Mouse (Mus musculus) kidney, adult 11 months (tissue): Measurements from ENCODE around the gene Pigk.
"Not testable (repeated sequence)": the region's sequence is repeated elsewhere in the genome, so short reads cannot be mapped to it uniquely, and the experiment has no call there.

Experiments used
- DNase-seq: peaks from one replicate; pipeline ENCODE4 v3.0.0; 2022

Gene Pigk

DNA sequence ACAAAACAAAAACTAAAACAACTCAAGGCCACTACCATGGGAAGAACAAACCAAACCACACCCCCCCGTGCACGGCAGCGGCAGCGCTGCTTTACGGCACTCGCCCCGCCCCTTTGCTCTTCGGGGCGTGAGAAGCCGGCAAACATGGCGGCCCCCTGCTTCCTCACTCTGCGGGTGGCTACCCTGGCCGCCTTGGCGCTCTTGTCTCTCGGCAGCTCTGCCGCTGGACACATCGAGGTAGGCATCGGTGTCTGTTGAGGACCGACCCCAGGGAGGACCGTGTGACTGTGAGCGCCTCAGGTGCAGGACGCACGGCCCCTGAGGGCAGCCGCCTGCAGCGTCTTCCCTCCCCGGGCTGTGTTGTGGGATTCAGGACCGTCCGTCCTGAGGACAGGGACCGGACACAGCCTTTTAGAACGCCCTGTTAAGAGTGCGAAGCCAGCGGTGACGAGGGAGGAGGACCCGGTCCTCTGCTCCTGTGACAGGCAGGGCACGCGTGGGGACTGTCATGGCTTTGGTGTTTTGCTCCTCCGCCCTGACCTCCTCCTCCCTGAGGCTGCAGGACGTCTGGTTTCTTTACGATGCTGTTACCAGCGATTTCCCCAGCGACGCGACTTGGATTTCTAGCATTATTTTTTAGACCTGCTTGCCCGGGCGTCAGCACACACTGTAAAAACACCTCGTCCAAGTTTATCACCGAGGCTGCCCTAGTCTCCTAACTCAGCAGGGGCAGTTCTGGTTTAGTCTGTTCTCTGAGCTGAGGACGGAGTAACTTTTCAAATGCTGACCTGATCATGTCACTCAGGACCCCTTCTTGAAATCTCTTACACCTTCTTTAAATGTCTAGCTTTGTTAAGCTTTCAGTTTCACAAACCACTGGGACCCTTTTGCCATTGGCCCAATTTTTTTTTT is at the start of gene Pigk:
Gene Pigk, plus strand, starts transcription at position 110 of the 912 bp plus-strand sequence.
- DNase-seq: peak; percentile 88

GRCm38 (mm10) chr3:152666991-152667355 is 46.9 kb upstream of the Pigk start:
- no peak for DNase-seq

DNA sequence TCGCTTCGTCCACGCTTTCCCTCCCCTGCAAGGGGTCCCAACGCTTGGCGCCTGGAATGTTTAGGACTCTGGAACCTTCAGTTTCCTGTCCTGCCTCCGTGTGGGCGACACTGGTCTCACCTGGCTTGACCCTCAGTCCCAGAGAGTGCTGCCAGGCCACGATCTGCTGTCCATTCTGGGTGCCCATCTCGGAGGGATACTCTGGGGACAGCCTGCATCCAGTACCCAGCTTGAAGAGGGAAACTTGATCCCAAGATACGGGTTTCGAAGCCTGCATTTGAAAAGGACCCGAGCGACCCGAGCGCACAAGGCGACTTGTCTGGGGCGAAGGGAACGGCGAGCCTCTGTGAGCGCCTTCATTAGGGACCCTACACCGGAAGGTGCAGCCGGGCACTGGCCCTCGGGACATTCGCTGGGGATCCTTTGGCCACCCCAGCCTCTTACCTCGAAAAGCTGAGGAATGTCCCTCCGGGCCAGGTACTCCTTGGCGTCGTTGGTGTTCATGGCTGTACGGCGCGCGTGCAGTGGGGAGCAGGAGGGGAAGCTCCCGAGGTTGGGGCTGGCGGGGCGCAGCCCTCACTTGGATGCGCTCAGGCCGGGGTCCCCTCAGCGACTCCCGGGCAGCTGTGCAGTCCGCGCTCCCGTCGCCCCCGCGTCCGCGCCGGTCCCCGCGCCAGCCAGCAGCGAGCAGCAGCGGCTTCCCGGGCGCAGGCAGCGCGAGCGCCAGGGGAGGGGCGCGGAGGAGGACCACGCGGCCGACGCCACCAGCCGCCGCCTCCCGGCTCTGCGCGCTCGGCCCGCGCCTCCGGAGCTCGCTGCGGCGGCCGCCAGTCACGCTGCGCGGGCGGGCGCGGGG is 46.3 kb upstream of the Pigk start:
- no peak for DNase-seq

- DNase-seq: no peak
Observed at GRCm38 (mm10) chr3:152668239-152668638, 45.7 kb upstream of the Pigk start, which contains the start of gene Ak5. Gene Ak5, minus strand, starts transcription at chr3:152668360.

DNA sequence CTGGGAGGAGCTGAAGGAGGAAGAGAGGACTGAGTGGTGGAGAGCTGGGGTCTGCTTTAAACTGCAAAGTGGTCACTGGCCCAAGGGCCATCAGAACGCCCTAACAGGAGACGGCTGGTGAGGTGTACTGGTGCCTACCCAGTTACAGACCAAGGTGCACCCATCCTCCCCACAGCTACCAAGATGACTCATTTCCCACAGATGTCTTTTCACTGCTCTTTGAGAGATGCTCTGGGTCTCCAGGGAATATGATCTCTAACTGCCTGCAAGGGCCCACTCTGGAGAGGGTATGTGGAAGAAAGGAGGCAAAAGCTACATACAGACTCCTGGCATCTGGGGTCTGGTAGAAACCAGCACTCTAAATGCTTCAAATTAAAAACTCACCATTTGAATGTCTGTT is 45.1 kb upstream of the Pigk start:
- DNase-seq: no peak

DNA sequence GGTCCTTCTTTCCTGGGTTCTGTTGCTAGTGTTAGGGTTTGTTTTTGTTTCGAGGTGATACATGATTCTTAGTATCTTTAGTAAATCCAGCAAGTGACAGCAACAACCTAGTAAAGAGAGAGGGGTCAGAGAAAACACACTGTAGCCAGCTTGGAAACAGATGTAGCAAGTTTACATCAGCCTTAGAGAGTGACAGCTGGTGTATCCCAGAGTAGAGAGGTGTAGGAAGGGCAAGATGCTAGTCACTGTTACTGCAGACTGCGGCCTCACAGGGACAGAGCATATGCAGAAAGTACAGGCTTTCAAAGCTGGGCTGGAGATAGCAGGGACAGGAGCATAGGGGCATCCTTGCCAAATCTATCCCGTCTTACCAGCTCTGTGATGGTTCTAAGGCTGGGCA is 44.1 kb upstream of the Pigk start:
- no peak for DNase-seq

- DNase-seq: no peak
Observed at GRCm38 (mm10) chr3:152674663-152675062, 39.2 kb upstream of the Pigk start.

DNA sequence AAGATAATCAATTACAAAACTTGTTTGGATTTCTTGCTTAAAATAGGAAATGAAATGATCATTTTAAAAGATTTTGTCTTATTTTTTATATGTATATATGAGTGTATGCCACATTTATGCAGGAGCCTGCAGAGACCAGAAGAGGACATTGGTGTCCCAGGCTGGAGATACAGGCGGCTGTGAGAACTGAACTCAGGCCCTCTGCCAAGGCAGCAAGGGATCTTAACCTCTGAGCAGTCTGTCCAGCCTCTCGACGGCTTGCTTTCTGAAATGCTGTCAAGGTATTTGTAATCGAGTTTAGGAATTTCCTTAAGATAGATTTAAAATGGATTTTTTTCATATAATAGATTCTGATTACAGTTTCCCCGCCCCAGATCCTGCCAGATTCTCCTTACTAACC is 25.4 kb upstream of the Pigk start:
- DNase-seq: no peak

DNA sequence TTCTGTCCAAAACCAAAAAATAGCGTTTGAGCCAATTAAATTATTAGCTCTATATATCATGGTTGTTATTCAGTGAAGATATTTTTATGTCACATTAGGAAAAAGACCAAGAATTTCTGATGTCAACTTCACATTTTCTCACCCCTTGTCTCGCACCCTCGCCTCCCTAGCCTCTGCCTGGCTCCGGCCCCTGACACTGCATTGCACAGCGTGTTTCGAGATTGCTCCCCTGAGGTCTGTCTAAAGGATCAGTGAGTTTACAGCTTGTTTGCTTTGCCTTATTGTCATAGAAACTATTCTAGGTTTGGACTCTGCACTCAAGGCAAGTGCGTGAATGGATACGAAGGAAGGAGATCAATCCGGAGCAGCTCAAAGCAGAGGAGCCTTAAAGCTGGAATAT is 24.8 kb upstream of the Pigk start:
- DNase-seq: peak; percentile 47

GRCm38 (mm10) chr3:152694950-152695349 is 18.9 kb upstream of the Pigk start:
- DNase-seq: no peak

GRCm38 (mm10) chr3:152698017-152698416 is 15.9 kb upstream of the Pigk start:
- no peak for DNase-seq

DNA sequence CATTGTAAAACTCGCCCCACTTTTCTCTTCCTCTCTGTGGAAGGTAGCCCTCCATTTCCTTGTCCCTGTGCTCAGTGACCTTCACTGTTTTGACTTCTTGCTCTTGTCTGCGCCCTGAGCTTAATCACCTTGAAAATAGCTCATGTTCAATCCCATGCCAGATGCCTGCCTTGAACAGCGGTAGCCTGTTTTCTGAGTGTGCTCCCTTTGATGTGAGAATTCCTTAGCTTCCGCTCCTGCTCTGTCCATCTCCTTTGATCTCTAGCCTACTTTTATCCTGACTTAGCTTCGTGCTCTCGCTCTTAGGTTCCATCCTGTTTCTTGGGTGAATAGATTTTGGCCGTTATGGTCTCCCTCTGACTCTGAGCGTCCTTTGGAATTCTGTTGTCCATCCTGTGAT is 14.6 kb upstream of the Pigk start:
- no peak for DNase-seq

- DNase-seq: not testable (repeated sequence)
Observed at GRCm38 (mm10) chr3:152701536-152701935, 12.4 kb upstream of the Pigk start.

DNA sequence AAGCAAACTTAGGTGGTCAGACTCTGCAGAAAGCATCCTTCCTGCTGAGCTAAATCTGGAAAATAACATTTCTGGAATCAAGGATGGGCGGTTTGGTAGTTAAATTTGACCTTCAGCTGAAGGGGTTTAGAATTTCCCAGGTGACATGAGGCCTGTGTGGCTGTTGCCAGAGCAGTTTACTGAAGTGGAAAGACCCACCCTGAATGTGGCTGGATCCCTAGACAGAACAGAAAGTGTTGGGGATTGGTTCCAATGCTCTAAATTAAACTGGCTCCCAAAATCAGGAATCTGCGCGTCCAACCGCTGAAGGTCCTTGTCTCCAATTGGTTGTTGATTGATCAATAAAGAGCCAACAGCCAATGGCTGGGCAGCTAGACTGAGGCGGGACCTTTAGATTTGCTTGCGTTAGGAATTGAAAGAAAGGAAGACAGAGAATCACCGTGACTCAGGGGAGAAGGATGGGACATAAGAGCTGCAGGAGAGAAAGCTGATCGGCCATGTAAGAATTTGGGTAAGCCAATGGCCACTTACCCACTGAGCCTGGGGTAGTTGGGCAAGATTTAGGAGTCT is 11.5 kb upstream of the Pigk start:
- DNase-seq: no peak

GRCm38 (mm10) chr3:152705826-152706225 is 8.1 kb upstream of the Pigk start:
- no peak for DNase-seq

- DNase-seq: no peak
Observed at GRCm38 (mm10) chr3:152706901-152707300, 7.0 kb upstream of the Pigk start.

GRCm38 (mm10) chr3:152707321-152707823 is 6.5 kb upstream of the Pigk start:
- no peak for DNase-seq

- no peak for DNase-seq
Observed at GRCm38 (mm10) chr3:152709936-152710335, 4.0 kb upstream of the Pigk start.

- DNase-seq: no peak
Observed at GRCm38 (mm10) chr3:152712957-152713356, 943 bp upstream of the Pigk start.

GRCm38 (mm10) chr3:152721301-152721700 is 7.4 kb downstream of the Pigk start:
- no peak for DNase-seq

- peak; percentile 25 for DNase-seq
Observed at GRCm38 (mm10) chr3:152722836-152723235, 8.9 kb downstream of the Pigk start.

DNA sequence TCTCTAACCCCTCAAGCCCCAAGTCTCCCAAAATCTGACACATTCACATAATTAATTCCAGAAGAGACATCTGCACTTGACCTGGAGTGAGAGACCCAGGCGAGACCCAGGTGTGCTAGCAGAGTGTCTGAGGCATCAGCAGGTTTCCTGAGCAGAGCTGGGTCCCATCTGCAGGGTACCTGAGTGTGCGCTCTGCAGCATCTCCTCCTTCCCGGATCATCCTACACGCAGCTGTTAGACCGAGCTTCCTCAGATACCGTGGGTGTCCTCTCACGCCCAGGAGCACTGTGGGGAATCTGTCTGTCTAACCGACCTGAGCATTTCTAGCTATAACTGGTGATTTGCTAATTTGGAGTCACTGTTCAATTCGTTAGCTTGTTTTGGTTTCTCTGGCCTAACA is 10.5 kb downstream of the Pigk start:
- DNase-seq: no peak

DNA sequence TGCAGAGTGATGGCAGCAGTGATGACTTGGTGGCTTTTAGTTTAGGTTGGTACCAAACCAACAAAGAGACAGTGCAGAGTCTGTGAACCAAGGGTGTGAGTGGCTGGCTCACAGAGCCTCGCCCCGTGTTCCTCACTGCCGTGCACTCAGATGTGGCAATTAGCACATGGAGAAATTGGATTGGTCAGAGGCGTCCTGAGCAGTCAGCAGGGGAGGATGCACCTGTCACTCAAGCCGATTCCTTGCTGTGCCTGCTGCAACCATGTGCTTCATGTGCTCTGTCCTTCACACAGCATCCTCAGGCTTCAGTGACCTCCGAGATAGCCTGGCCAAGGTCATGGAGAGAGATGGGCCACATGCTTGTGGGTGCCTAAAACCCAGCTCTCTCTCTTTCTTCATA is 14.3 kb downstream of the Pigk start:
- DNase-seq: no peak
